Mouse (Mus musculus): ENCODE measurements around the gene Smim6. TPM values are rescaled to one million over a fixed set of nuclear protein-coding genes. Genes with fewer than 3 reads are reported as not detected.
A peak's percentile ranks its signal among the peaks of the same experiment; 100 is the strongest.

The Smim6 gene
- polyA plus RNA-seq, 1 experiment from 2014 or later = 0.93 TPM

- no peak for ATAC-seq
Observed at GRCm38 (mm10) chr11:115921986-115922385, 10.2 kb downstream of the Smim6 start.

GRCm38 (mm10) chr11:115929031-115929430, 17.2 kb downstream of the Smim6 start:
- no peak overlapping the region for H3K27ac ChIP-seq
- ATAC-seq = no peak
- H3K27me3 ChIP-seq = no peaks in the 10 kb centered on the region
- no peak overlapping the region for H3K4me3 ChIP-seq (replicated peaks)
- H3K36me3 ChIP-seq = peaks cover 34% of the 10 kb centered on the region
- peaks cover 14% of the 10 kb centered on the region for H3K4me1 ChIP-seq (replicated peaks)
- H3K9ac ChIP-seq (replicated peaks) = no peak overlapping the region
- 89% methylated on average over 8 of the region's 8 CpGs for WGBS
- H3K9me3 ChIP-seq = no peaks in the 10 kb centered on the region
- no peak overlapping the region for H3K4me2 ChIP-seq (replicated peaks)

More at GRCm38 (mm10) chr11:115921986-115922385, 10.2 kb downstream of the Smim6 start:
- Histone ChIP-seq H3K27me3 (no peaks in the 10 kb centered on the region), H3K9me3 (no peaks in the 10 kb centered on the region), H3K4me2 (replicated peaks) (no peak overlapping the region), H3K36me3 (peaks cover 40% of the 10 kb centered on the region), H3K4me1 (replicated peaks) (no peaks in the 10 kb centered on the region), H3K27ac (no peak overlapping the region), H3K9ac (replicated peaks) (no peak overlapping the region), H3K4me3 (replicated peaks) (no peak overlapping the region)
- 87% methylated on average over 1 of the region's 1 CpGs for WGBS

GRCm38 (mm10) chr11:115929818-115930217, 18.0 kb downstream of the Smim6 start:
- no peaks in the 10 kb centered on the region for H3K9me3 ChIP-seq
- ATAC-seq = no peak
- H3K36me3 ChIP-seq = peaks cover 27% of the 10 kb centered on the region
- H3K27ac ChIP-seq = no peak overlapping the region
- WGBS = 75% methylated on average over 3 of the region's 3 CpGs
- no peaks in the 10 kb centered on the region for H3K27me3 ChIP-seq
- no peak overlapping the region for H3K4me2 ChIP-seq (replicated peaks)
- peaks cover 22% of the 10 kb centered on the region for H3K4me1 ChIP-seq (replicated peaks)
- no peak overlapping the region for H3K9ac ChIP-seq (replicated peaks)
- H3K4me3 ChIP-seq (replicated peaks) = no peak overlapping the region

GRCm38 (mm10) chr11:115931235-115931634, 19.4 kb downstream of the Smim6 start:
- no peak for ATAC-seq
- Histone ChIP-seq H3K4me2 (replicated peaks) (no peak overlapping the region), H3K36me3 (peaks cover 37% of the 10 kb centered on the region), H3K9ac (replicated peaks) (no peak overlapping the region), H3K9me3 (no peaks in the 10 kb centered on the region), H3K27ac (no peak overlapping the region), H3K4me3 (replicated peaks) (no peak overlapping the region), H3K27me3 (no peaks in the 10 kb centered on the region), H3K4me1 (replicated peaks) (peaks cover 30% of the 10 kb centered on the region)
- 79% methylated on average over 3 of the region's 3 CpGs for WGBS

- Histone ChIP-seq H3K4me1 (replicated peaks) (peaks cover 33% of the 10 kb centered on the region), H3K27ac (peak within 1 kb of the TSS; percentile 52), H3K4me3 (replicated peaks) (peak within 1 kb of the TSS; percentile 94), H3K9ac (replicated peaks) (peak within 1 kb of the TSS; percentile 89), H3K27me3 (no peaks in the 10 kb centered on the region), H3K36me3 (peaks cover 42% of the 10 kb centered on the region), H3K4me2 (replicated peaks) (peak within 1 kb of the TSS; percentile 98), H3K9me3 (no peaks in the 10 kb centered on the region)
- ATAC-seq = peak; percentile 99
- under 1% methylated on average over 28 of the region's 28 CpGs for WGBS
Observed at GRCm38 (mm10) chr11:115933108-115933746, 21.4 kb downstream of the Smim6 start, which contains the start of the genes Sap30bp and Recql5. Gene Sap30bp (plus strand): TSS chr11:115933282. Gene Recql5 (minus strand): TSS chr11:115933477.

- Histone ChIP-seq H3K4me3 (replicated peaks) (peak overlapping the region; percentile 94), H3K27me3 (no peaks in the 10 kb centered on the region), H3K9ac (replicated peaks) (peak overlapping the region; percentile 89), H3K4me2 (replicated peaks) (peak overlapping the region; percentile 96), H3K36me3 (peaks cover 40% of the 10 kb centered on the region), H3K9me3 (no peaks in the 10 kb centered on the region), H3K27ac (peak overlapping the region; percentile 52), H3K4me1 (replicated peaks) (peaks cover 33% of the 10 kb centered on the region)
- ATAC-seq = no peak; the same call in none of the 2 replicates
- WGBS = 1% methylated on average over 16 of the region's 16 CpGs
Observed at GRCm38 (mm10) chr11:115933747-115934110, 21.9 kb downstream of the Smim6 start.

GRCm38 (mm10) chr11:115939690-115940329, 28.0 kb downstream of the Smim6 start:
- H3K9ac ChIP-seq (replicated peaks) = no peak overlapping the region
- 39% methylated on average over 6 of the region's 6 CpGs for WGBS
- H3K27ac ChIP-seq = no peak overlapping the region
- no peaks in the 10 kb centered on the region for H3K9me3 ChIP-seq
- no peak for ATAC-seq
- H3K36me3 ChIP-seq = peaks cover 83% of the 10 kb centered on the region
- no peak overlapping the region for H3K4me3 ChIP-seq (replicated peaks)
- H3K4me2 ChIP-seq (replicated peaks) = no peak overlapping the region
- H3K4me1 ChIP-seq (replicated peaks) = peaks cover 11% of the 10 kb centered on the region
- H3K27me3 ChIP-seq = no peaks in the 10 kb centered on the region

GRCm38 (mm10) chr11:115941980-115942379, 30.2 kb downstream of the Smim6 start:
- no peak for ATAC-seq
- H3K27ac ChIP-seq = no peak overlapping the region
- WGBS = 89% methylated on average over 7 of the region's 7 CpGs

GRCm38 (mm10) chr11:115945247-115945646, 33.4 kb downstream of the Smim6 start:
- Histone ChIP-seq H3K4me2 (replicated peaks) (no peak overlapping the region), H3K9ac (replicated peaks) (no peak overlapping the region), H3K4me3 (replicated peaks) (no peak overlapping the region), H3K27me3 (no peaks in the 10 kb centered on the region), H3K27ac (no peak overlapping the region), H3K9me3 (no peaks in the 10 kb centered on the region), H3K4me1 (replicated peaks) (no peaks in the 10 kb centered on the region), H3K36me3 (peaks cover 90% of the 10 kb centered on the region)
- 94% methylated on average over 8 of the region's 8 CpGs for WGBS
- no peak for ATAC-seq

More at GRCm38 (mm10) chr11:115941980-115942379, 30.2 kb downstream of the Smim6 start:
- no peaks in the 10 kb centered on the region for H3K9me3 ChIP-seq
- H3K4me2 ChIP-seq (replicated peaks) = no peak overlapping the region
- H3K9ac ChIP-seq (replicated peaks) = no peak overlapping the region
- H3K4me3 ChIP-seq (replicated peaks) = no peak overlapping the region
- peaks cover 90% of the 10 kb centered on the region for H3K36me3 ChIP-seq
- no peaks in the 10 kb centered on the region for H3K4me1 ChIP-seq (replicated peaks)
- H3K27me3 ChIP-seq = no peaks in the 10 kb centered on the region

- no peaks in the 10 kb centered on the region for H3K27me3 ChIP-seq
- 86% methylated on average over 9 of the region's 9 CpGs for WGBS
- H3K4me3 ChIP-seq (replicated peaks) = no peak overlapping the region
- no peaks in the 10 kb centered on the region for H3K9me3 ChIP-seq
- no peak for ATAC-seq
- no peaks in the 10 kb centered on the region for H3K4me1 ChIP-seq (replicated peaks)
- H3K27ac ChIP-seq = no peak overlapping the region
- H3K36me3 ChIP-seq = peaks cover 91% of the 10 kb centered on the region
- no peak overlapping the region for H3K4me2 ChIP-seq (replicated peaks)
- no peak overlapping the region for H3K9ac ChIP-seq (replicated peaks)
Observed at GRCm38 (mm10) chr11:115946221-115946828, 34.5 kb downstream of the Smim6 start.

GRCm38 (mm10) chr11:115948316-115948715, 36.5 kb downstream of the Smim6 start:
- Histone ChIP-seq H3K27ac (no peak overlapping the region), H3K36me3 (peaks cover 92% of the 10 kb centered on the region), H3K9me3 (no peaks in the 10 kb centered on the region), H3K9ac (replicated peaks) (no peak overlapping the region), H3K4me1 (replicated peaks) (no peaks in the 10 kb centered on the region), H3K27me3 (no peaks in the 10 kb centered on the region), H3K4me3 (replicated peaks) (no peak overlapping the region), H3K4me2 (replicated peaks) (no peak overlapping the region)
- WGBS = 95% methylated on average over 9 of the region's 9 CpGs
- no peak for ATAC-seq

- no peak for ATAC-seq
- H3K4me2 ChIP-seq (replicated peaks) = no peak overlapping the region
- no peak overlapping the region for H3K9ac ChIP-seq (replicated peaks)
- no peak overlapping the region for H3K27ac ChIP-seq
- no peaks in the 10 kb centered on the region for H3K27me3 ChIP-seq
- no peaks in the 10 kb centered on the region for H3K9me3 ChIP-seq
- H3K4me3 ChIP-seq (replicated peaks) = no peak overlapping the region
- 91% methylated on average over 2 of the region's 2 CpGs for WGBS
- peaks cover 95% of the 10 kb centered on the region for H3K36me3 ChIP-seq
- peaks cover 5% of the 10 kb centered on the region for H3K4me1 ChIP-seq (replicated peaks)
Observed at GRCm38 (mm10) chr11:115950719-115951118, 38.9 kb downstream of the Smim6 start.
